Mouse (Mus musculus): ENCODE results near the gene Mff. TPM values are rescaled to one million over a fixed set of nuclear protein-coding genes. Genes with fewer than 3 reads are reported as not detected.

Mff gene
- total RNA-seq, 2 experiments from 2014 or later, result 118 to 136 TPM

GRCm38 (mm10) chr1:82768269-82768668, 43.6 kb downstream of the Mff start, which contains the start of gene Tm4sf20:
Tm4sf20 (minus strand) TSS chr1:82768461.
- DNase-seq, result no peak

DNA sequence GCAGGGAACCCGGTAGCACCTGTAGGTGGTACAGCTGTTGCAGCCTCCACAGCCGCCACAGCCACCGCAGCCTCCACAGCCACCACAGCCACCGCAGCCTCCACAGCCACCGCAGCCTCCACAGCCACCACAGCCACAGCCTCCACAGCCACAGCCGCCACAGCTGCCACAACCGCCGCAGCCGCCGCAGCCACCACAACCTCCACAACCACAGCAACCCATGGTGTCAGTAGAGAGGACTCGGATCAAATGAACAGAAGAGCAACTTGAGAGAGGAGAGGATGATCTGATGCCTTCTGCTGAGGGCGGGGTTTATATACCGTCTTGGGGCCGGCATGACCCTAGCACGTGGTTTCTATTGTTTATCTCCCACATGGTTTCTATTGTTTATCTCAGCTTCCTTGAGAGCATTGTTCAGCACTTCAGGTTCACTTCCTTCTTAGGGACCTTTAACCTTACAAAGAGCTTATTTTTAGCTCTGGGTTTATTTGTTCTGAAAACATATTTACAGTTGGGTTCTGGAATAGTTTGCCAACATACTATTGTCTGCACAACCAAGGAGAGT, 46.4 kb downstream of the Mff start, which contains the start of gene Gm47791:
Gm47791 (minus strand) TSS at position 222 of the 565 bp plus-strand sequence.
- DNase-seq, result no peak

GRCm38 (mm10) chr1:82772428-82772827, 47.7 kb downstream of the Mff start:
- no peak for DNase-seq

GRCm38 (mm10) chr1:82773208-82773607, 48.5 kb downstream of the Mff start:
- no peak for DNase-seq

DNA sequence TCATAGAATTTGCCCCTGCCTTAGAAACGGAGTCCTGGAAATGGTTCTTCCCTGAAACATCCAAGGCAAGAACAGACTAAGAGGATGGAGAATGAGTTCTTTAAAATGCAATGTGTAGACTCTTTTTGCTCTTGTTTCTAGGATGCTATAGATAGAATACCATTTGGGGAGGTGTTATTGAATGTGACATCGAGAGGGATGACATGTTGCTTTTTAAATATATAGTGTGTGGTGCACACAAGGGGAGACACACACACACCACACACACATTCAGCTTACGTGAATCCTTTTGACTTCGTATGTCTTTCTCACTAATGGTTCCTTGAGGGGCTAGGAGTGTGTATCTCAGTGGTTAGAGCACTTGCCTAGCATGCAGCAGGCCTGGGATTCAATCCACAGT, 50.6 kb downstream of the Mff start:
- no peak for DNase-seq

DNA sequence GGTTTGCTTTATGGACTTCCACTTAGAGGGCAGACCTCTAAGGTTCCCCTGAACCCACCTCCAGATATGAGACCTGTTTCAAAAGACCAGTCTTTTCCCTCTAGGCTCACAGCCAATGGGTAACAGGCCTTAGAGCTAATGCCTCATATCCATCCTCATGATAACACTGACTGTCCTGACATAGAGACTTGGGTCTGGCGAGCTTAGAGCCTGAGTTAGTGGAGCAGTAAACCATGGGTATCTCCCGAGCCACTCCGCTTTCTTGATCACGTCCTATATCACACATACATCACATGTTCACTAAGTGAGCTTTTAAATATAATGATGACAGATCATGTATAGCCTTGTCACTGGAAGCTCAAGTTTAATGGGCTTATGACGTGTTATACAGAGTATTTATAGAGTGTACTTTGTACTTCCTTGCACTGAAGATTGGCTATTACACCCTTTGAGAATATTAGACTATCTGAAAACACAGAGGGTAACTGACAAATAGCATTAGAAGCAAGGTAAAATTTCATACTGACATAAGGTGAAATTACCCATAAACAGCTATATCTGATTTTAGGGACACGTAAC, 54.8 kb downstream of the Mff start:
- no peak for DNase-seq

GRCm38 (mm10) chr1:82783559-82783958, 58.9 kb downstream of the Mff start:
- DNase-seq, result no peak

DNA sequence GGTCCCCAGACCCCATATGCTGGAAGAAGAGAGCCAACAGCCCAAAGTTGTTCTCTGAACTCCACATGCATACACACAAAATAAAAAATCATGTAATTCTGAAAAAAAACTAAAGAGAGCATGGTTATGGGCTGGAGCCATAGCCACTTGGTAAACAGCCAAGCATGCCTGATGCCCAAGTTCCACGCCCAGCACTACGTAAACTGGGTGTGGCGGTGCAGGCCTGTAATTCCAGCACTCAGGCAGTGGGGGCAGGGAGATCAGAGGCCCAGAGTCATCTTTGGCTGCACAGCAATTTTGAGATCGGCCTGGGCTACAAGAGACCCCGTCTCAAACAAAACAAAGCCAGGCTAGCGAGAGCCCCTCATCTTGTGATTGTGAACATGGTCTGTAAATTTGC, 60.9 kb downstream of the Mff start:
- no peak for DNase-seq

DNA sequence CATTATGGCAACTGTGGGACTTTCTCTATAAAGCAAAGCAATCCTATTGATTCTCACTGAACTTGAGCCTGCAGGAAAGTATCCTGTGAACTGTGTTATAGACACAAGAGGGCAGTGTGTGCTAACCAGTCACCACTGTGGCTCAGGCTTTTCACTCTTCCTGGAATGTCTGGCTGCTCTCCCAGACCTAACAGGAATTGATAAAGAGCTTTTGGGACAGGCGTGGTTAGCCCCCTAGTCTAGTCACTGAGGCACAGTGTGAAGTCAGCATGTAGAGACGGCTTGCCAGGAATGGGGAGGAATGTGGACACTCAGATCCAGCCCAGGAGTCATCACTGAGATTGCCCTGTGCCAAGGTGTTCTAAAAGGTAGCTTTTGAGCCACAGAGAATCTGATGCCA, 62.7 kb downstream of the Mff start:
- peak; percentile 60 to 78 for DNase-seq

DNA sequence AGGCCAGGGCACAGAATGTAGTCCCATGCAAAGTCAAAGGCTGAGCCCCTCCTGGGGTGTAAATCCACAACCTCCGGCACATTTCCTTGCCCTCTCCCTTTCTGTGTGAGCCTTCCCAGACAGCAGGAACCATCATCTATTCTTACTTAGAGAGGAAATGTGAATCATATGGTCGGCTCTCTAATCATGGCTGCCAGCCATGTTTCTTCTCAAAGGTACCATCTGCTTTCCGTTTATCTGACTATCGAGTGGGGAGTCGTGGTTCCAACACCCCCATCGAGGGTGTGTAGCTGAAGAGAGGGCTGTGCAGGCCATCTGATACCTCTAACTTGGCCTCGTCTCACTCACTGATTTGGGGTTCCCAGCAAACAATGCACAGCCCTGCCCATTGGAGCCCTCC, 63.4 kb downstream of the Mff start:
- DNase-seq, result no peak

GRCm38 (mm10) chr1:82791105-82791504, 66.4 kb downstream of the Mff start:
- DNase-seq, result no peak

GRCm38 (mm10) chr1:82792238-82792637, 67.5 kb downstream of the Mff start:
- no peak for DNase-seq

GRCm38 (mm10) chr1:82793110-82793509, 68.4 kb downstream of the Mff start:
- no peak for DNase-seq

GRCm38 (mm10) chr1:82793986-82794385, 69.3 kb downstream of the Mff start:
- DNase-seq, result no peak

DNA sequence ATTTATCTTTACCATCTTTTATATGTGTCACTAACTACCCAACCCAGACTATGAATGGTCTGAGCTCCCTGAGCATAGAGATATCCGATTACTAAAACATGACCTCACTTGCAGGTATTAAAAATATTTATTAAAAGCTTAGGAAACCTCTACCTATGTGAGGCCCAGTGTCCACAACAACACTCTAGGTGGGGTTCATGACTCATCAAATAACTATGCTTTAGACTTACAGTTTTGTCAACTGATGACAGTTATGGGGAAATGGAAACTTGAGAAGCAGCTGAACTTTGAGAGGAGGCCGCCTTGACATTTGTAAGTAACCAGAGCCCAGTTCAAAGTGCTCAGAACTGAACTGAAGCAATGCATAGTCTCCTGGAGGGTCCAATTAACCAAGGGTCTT, 70.5 kb downstream of the Mff start:
- no peak for DNase-seq

GRCm38 (mm10) chr1:82795702-82796443, 71.2 kb downstream of the Mff start:
- DNase-seq, result peak; percentile 32

DNA sequence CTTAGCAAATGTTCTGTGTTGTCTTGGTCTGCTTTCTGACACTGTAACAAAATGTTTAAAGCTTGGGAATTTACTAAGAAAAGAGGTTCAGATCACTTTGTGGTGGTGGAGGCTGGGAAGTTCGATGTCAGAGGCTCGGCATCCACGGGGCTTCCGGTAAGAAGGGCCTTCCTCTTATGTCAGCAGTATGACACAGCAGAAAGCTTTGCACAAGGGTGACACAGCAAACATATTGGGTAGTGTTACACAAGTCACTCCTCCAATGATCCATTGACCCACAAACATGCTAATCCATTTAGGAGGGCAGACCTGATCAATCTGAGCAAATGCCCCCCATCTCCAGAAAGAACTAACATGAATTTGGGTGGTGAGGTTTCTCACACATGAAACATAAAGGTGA, 72.4 kb downstream of the Mff start:
- DNase-seq, result no peak

DNA sequence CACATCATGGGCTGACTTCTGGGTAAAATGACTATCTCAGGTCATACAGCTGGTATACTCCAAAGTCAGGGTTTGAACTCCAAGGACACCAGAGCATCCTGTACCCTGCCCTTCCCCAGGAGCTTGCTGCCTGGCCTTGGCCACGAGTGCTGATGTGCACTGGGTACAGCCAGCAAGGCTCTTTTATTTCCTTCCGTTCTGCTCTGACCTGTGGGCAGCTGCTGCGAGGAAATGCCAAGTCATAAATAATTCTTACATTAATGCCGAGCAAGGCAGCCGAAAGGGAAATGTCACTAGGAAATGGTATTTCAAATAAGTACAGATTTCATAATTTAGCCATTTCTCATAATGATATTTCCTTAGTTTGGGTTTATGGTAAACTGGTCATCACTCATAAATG, 73.6 kb downstream of the Mff start:
- peak; percentile 57 to 70 for DNase-seq

DNA sequence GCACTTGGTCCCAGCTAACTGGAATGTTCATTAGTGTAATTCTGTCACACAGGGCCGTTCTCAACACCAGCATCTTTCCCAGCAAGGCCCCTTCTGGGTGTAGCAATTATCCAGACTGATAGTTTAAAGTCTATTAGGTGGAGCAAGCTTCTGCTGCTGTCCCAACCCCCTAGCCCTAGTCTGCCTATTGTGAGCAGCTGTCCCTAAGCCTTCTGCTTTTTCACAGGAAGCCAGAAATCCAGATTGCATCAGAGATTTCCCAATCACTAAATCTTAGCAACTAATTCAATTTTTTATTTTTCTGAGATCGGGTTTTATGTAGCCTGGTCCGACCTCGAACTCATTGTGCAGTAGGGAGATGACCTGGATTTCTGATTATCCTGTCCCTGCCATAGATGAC, 74.2 kb downstream of the Mff start:
- no peak for DNase-seq

DNA sequence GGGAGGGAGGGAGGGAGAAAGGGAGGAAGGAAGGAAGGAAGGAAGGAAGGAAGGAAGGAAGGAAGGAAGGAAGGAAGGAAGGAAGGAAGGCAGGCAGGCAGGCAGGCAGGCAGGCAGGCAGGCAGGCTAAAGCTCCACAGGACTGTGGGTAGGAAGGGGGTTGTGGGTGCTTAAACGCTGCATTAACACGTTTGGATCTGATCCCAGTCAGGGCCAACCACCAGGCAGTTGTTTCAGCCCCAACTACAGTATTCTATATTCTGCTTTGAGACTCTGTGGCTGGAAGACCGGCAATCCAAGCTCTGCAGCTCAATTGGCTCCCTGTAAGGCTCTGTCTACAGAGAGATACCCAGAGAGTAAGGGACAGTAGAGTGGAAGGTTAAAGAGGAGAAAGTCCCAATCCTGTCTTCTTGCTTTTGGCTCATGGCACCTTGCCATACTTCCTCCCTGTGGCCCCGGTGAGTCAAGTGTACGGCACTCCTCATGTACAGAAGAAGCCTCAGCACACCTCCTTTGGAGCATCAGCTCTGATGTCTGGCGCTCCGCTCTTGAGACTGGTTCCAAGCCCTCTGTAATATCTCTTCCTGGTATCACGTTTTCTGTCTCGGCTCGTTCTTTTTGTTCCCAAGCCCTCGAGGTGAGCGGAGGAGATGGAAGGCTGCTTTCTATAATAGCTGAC, 76.6 kb downstream of the Mff start:
- DNase-seq, result no peak

Measured in adrenal gland, postnatal 36 days (tissue).